Mouse (Mus musculus) regulatory T cell (primary cell): ENCODE measurements at regions not wholly inside any gene's neighbourhood (a gene's known extent, or its start where the extent isn't known, plus 50 kb on each side); places are given as distances from the start of the nearest gene placed in this dataset.

ENCODE experiments used
- in situ Hi-C: fragments of 300-600 bp; cut with MboI, MseI; formaldehyde crosslinking; loops from one replicate; pipeline ENCODE4 v1.15.1; 2025; ENCODE audit warnings: high pct_unique_total_duplicates

GRCm38 (mm10) chr12:96201855-96202254, 509.8 kb downstream of the Flrt2 start:
- in situ Hi-C loops, result no loop called here

DNA sequence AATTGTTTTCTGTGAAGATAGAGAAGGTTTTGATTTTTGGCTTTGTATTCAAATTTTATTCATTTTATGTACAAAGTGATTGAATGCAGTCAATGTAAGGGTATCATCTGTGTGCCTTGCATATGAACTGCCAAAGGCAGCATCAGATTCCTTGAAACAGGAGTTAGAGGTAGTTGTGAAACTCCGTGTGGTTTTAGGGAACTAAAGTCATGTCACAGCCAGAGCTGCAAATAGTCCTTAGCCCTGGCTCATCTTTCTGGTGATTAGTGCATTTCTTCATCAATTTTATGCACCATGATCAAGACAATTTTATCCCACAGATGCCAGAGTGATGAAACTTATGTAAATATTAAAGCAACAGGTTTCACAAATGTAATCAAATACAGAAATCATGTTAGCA, 534.4 kb downstream of the Flrt2 start:
- in situ Hi-C loops, result no loop called here

DNA sequence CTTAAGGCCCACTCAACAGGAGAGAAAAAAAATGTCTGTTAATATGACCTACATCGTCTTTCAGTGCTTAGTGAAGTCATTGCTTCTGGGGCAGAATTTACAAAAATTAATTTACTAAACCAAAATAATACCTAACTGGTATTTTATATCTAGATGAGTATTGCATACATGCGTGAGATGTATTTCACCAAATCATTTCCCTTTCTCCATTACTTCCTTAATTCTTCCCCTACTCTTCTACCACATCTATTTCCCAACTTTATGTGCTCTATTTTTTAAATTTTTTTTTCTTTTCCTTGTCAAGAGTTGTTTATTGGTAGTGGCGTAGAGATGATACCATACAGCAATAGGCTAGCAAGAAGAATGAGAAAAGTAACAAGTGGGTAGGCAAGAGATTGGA, 536.7 kb downstream of the Flrt2 start:
- in situ Hi-C loops, result no loop called here

- in situ Hi-C loops, result no loop called here
These were observed 543.5 kb downstream of the Flrt2 start for GRCm38 (mm10) chr12:96235510-96235909.

DNA sequence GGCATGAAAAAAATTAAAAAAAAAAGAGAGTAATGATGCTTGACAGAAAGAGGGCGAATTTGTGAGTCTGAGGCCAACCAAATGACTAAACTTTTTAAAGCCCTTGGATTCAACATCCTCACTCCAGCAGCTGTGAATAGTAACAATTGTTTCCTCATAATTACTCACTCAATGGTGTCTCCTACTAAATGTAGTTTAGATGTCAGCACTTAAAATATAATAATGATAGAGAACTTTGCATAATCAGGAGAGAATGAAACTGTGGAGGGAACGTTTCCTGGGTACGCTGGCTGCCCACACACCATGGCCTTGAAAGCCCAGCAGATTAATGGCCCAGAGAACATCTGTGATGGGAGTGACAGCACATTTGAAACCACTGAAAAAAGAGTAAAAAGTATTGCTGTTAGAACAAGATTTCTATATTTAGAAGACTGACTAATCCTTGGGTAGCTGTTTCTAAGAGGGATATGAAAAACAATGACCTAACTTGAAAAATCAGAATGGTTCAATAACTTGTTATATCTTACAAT, 544.0 kb downstream of the Flrt2 start:
- in situ Hi-C loops, result no loop called here

DNA sequence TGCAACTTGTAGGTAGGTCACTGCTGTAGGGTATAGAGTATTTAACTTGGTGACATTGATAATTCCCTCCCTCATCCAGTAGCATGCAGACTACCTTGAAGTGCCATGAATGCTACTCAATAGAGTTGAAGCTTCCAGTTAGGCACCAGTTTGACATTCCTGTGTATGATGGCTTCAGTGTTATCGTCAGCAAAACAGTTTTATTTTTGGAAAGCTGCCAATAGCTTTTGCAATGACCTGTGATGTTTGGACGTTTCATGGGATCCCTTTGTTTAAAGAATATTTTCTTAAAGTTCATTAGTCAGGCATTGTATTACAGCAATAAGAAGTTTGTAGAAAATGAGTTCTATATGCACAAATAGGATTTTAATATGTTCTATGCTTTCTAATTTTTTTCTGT, 547.6 kb downstream of the Flrt2 start:
- in situ Hi-C loops, result no loop called here

GRCm38 (mm10) chr12:96261978-96262377, 570.0 kb downstream of the Flrt2 start:
- in situ Hi-C loops, result no loop called here

DNA sequence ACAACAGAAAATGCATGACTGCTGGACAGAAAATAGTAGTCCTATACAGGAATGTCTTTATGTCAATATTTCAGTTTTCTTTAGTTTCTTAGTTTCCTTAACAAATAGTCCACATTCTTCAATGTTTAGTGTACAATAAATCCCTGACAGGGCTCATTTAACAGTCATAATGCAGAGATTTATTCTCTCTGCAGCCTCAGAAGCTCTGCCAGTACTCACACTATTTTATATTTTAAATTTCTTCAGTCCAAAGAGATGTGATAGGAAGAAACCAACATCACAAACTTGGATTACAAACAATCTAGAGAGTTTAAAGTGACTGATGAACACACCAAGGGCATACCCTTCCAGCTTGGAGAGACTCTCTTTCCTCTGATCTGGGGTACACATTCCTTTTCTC, 583.9 kb downstream of the Flrt2 start:
- in situ Hi-C loops, result no loop called here

DNA sequence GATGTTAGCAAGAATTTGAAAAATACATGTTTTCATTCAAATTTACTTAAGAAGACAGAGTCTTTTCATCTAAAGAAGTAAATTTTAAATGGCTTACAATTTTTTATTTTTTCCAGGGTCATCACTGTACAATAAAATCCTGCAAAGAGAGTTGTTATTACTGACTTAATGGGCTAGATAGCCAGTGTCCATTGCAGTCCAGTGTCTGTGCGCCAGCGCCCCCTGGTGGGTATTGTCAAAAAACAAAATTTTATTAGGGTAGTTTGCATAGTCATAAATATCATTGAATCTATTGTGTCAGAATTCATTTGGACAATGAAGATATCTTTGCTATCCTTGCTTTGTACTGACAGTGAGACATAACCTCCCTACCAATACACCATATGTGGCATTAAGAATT, 619.1 kb downstream of the Flrt2 start:
- in situ Hi-C loops, result no loop called here

- in situ Hi-C loops, result no loop called here
These were observed 631.2 kb downstream of the Flrt2 start for GRCm38 (mm10) chr12:96323061-96323786.

DNA sequence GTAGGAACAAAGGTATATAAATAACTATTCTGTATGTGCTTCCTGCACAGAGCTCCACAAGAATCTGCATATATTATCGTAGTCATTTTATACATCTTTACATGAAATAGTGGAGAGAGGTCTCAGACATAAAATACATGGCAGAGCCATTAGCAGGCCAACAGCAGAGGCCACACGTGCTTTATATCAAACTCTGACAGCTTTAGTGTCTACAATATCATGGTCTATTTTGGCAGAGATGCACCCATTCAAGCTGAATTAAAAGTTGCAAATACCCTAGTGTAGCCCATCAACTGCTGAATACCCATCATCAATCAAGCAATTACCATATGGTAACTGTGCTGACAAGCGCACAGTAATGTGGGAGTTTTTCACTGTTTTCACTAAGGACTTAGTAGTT, 659.1 kb downstream of the Flrt2 start:
- in situ Hi-C loops, result no loop called here

GRCm38 (mm10) chr12:96378924-96379323, 686.9 kb downstream of the Flrt2 start:
- in situ Hi-C loops, result no loop called here

- in situ Hi-C loops, result no loop called here
These were observed 727.1 kb downstream of the Flrt2 start for GRCm38 (mm10) chr12:96419104-96419503.

GRCm38 (mm10) chr12:96419567-96419966, 727.5 kb downstream of the Flrt2 start:
- in situ Hi-C loops, result no loop called here

- in situ Hi-C loops, result no loop called here
These were observed 735.6 kb downstream of the Flrt2 start for GRCm38 (mm10) chr12:96427589-96427988.

- in situ Hi-C loops, result no loop called here
These were observed 750.5 kb downstream of the Flrt2 start for GRCm38 (mm10) chr12:96442546-96442945.

DNA sequence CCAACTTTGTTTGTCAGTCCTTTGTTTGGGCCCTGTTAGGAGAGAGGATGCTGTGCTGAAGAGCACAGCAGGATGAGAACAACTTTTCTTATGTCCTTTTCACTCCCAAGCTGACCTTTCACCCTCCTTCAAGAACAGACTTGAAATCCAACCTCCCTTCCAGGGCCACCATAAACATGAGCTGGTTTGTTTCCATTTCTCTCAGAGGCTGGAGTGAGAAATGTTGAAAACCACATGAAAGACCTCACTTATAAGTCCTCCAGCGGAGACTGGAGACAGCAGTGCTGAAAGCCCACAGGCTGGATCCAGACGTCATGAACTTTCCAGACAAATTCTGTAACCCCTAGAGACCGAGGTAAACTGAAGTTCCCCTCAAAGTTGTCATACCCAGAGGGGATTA, 761.3 kb downstream of the Flrt2 start:
- in situ Hi-C loops, result no loop called here

GRCm38 (mm10) chr12:96476344-96476743, 784.3 kb downstream of the Flrt2 start:
- in situ Hi-C loops, result no loop called here

DNA sequence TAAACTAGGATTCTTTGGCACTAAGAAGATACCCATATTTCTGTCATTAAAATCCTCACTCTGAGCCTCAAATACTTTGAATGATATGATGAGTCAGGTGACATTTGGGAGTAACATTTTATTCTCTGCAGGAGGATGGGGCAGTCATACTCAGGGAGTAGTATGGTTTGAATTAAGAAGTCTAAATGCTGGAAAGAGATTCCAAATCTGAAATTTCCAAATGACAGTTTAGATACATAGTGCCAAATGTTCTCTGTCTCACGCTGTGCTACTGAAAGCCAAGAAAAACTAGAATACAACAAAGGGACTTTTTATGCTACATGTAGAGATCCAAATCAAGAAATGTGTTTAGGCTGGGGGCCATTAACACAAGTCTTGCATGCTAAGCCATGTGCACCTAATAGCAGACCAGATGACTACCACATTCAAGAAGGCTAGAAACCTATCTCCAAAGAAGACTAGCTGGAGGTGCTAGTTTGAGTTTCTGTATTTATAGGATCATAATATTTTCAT, 796.5 kb downstream of the Flrt2 start:
- in situ Hi-C loops, result no loop called here

DNA sequence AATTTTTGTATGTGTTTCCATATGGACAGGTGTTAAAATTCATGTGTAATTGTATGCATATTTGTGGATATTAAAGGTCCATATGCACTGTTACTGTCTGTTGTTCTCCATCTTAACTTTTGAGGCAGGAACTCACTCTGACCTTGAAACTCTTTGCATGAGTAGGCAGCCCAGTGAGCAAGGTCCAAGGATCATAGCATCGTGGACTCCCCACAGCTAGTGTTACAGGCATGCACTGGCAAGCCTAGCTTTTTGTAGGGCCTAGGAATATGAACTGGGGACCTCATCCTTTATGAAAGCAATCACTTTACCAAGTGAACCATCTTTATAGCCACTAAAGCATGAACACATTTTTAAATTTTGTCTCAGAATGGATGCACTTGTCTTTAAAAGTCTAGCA, 817.6 kb downstream of the Flrt2 start:
- in situ Hi-C loops, result loop anchor here (5.0 kb wide), 1 partner anchor 1702 kb away; no protein-coding TSS in a partner anchor

- in situ Hi-C loops, result no loop called here
These were observed 866.8 kb downstream of the Flrt2 start for GRCm38 (mm10) chr12:96558824-96559223.

GRCm38 (mm10) chr12:96594845-96595244, 902.8 kb downstream of the Flrt2 start:
- in situ Hi-C loops, result no loop called here

GRCm38 (mm10) chr12:96615134-96615533, 923.1 kb downstream of the Flrt2 start:
- in situ Hi-C loops, result no loop called here
